In the genomic region with DNA sequence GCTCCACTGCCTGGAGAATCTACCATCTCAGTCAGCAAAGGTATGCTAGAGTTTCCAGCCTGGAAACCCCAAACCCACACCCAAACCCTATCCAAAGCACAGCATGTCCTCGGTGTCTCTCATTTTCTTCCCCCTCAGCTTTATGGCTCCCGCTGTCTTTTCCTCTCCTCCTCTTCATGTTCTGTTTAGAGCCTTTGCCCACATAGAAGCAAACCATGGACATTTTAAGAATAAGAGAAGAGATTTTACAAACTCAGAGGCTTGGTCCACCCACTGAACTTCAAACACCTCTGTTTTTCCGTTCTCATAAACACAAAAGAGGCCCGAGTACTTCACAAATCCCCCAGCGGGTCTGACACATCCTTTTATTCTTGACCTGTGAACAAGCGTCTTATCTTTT, we compare ENCODE assay signal across 18 mouse cellular contexts.
"Had no signal": no experiment of that assay in that cellular context is flagged by ENCODE, and none has a peak within 500 bp of the region (broad histone marks: within the 10 kb centered on the region; RNA-seq: fewer than 3 reads in every experiment).

No protein-coding gene starts in this region.

- H3K4me3 ChIP-seq: layer of hippocampus, adult 2 months; liver, embryonic 13.5 days; stomach, embryonic 15.5 days had no signal

- DNase-seq: kidney, adult 2 months; kidney, postnatal 25 days; layer of hippocampus, adult 9-11 months; layer of hippocampus, postnatal 36 days; liver, embryonic 13.5 days; lung, adult 2 months; lung, postnatal 14 days; lung, postnatal 4 days; midbrain, embryonic 14.5 days; spleen, adult 18-20 months; thymus, adult 2 months; thymus, postnatal 14 days; thymus, postnatal 4 days had no signal

- H3K9ac ChIP-seq: liver, embryonic 13.5 days; stomach, embryonic 15.5 days had no signal

- H3K27me3 ChIP-seq: liver, embryonic 13.5 days; stomach, embryonic 15.5 days had no signal

- ATAC-seq: intestine, postnatal 0 days had no signal

- H3K27ac ChIP-seq: kidney, postnatal 0 days; layer of hippocampus, adult 2 months; liver, embryonic 13.5 days; stomach, embryonic 15.5 days had no signal

- H3K4me1 ChIP-seq: liver, embryonic 13.5 days; stomach, embryonic 15.5 days had no signal

- H3K36me3 ChIP-seq: liver, embryonic 13.5 days; stomach, embryonic 15.5 days had no signal

- H3K9me3 ChIP-seq: liver, embryonic 13.5 days; stomach, embryonic 15.5 days had no signal

- H3K4me2 ChIP-seq: liver, embryonic 13.5 days; midbrain, embryonic 11.5 days; stomach, embryonic 15.5 days had no signal
